Mouse (Mus musculus) embryonic facial prominence, embryonic 10.5 days (tissue): Measurements from ENCODE around the gene Skil. TPM values are rescaled to one million over a fixed set of nuclear protein-coding genes. Genes with fewer than 3 reads are reported as not detected.

Experiments used
- DNase-seq: peaks from one replicate; pipeline ENCODE4 v3.0.0-alpha.2; 2017; ENCODE audit warnings: low spot score
- H3K27ac ChIP-seq: fragments of 300-500 bp; sonication (generic); replicated peaks from 2 replicates; pipeline ENCODE4 v1.5.1; 2016; ENCODE audit warnings: mild to moderate bottlenecking
- H3K27me3 ChIP-seq: fragments of 300-500 bp; sonication (generic); replicated peaks from 2 replicates; pipeline ENCODE4 v1.6.1; 2016; ENCODE audit warnings: low read depth, mild to moderate bottlenecking; ENCODE audit not compliant: poor library complexity, severe bottlenecking
- H3K36me3 ChIP-seq: fragments of 300-500 bp; sonication (generic); replicated peaks from 2 replicates; pipeline ENCODE4 v1.6.1; 2016; ENCODE audit warnings: mild to moderate bottlenecking, moderate library complexity
- H3K4me1 ChIP-seq: fragments of 300-500 bp; sonication (generic); 2 replicates; pipeline ENCODE4 v1.6.1; 2016
- H3K4me3 ChIP-seq: fragments of 300-500 bp; sonication (generic); 2 replicates; pipeline ENCODE4 v1.5.1; 2016; ENCODE audit warnings: mild to moderate bottlenecking, moderate library complexity
- H3K9me3 ChIP-seq: fragments of 300-500 bp; sonication (generic); 2 replicates; pipeline ENCODE4 v1.6.1; 2016; ENCODE audit warnings: mild to moderate bottlenecking
- WGBS: fragments of 180-500 bp; shearing (Covaris S2); methylation state at CpG from one replicate; pipeline ENCODE4 v1.1.7; 2016; 5-methylcytosine and 5-hydroxymethylcytosine counted together
- polyA plus RNA-seq: library from polyadenylated mRNA; unstranded; fragments of >200 nt; fragmentation: Nextera tagmentation; extraction: Ambion mirVana; gene quantifications from 2 replicates; pipeline ENCODE4 v1.2.1, GENCODE M21; 2016

Gene Skil
- 32.5 and 33.6 TPM in 2 replicates for polyA plus RNA-seq

- Histone ChIP-seq H3K4me3 (peak within 1 kb of the TSS; percentile 98), H3K27ac (peak within 1 kb of the TSS; percentile 99), H3K27me3 (no peaks in the 10 kb centered on the region), H3K4me1 (peaks cover 41% of the 10 kb centered on the region), H3K9me3 (no peaks in the 10 kb centered on the region), H3K36me3 (peaks cover 17% of the 10 kb centered on the region)
- WGBS, result under 1% methylated on average over 97 of the region's 109 CpGs
- DNase-seq, result peak; percentile 97
These were observed at the start of gene Skil for GRCm38 (mm10) chr3:31094531-31095178. Gene Skil (plus strand): TSS chr3:31095058.

- WGBS, result 80% methylated on average over 3 of the region's 3 CpGs
- no peak overlapping the region for H3K27ac ChIP-seq
- H3K4me1 ChIP-seq, result no peaks in the 10 kb centered on the region
- no peak for DNase-seq
- no peak overlapping the region for H3K4me3 ChIP-seq
- H3K9me3 ChIP-seq, result no peaks in the 10 kb centered on the region
- peaks cover 71% of the 10 kb centered on the region for H3K36me3 ChIP-seq
- no peaks in the 10 kb centered on the region for H3K27me3 ChIP-seq
These were observed 47.6 kb upstream of the Skil start for GRCm38 (mm10) chr3:31047263-31047662.

- DNase-seq, result no peak
- Histone ChIP-seq H3K9me3 (no peaks in the 10 kb centered on the region), H3K27ac (no peak overlapping the region), H3K27me3 (no peaks in the 10 kb centered on the region), H3K4me1 (no peaks in the 10 kb centered on the region), H3K4me3 (no peak overlapping the region), H3K36me3 (peaks cover 62% of the 10 kb centered on the region)
- WGBS, result 90% methylated on average over 5 of the region's 5 CpGs
These were observed 45.8 kb upstream of the Skil start for GRCm38 (mm10) chr3:31049087-31049486.

- H3K9me3 ChIP-seq, result no peaks in the 10 kb centered on the region
- H3K27me3 ChIP-seq, result no peaks in the 10 kb centered on the region
- no peaks in the 10 kb centered on the region for H3K4me1 ChIP-seq
- H3K36me3 ChIP-seq, result peaks cover 59% of the 10 kb centered on the region
- H3K27ac ChIP-seq, result no peak overlapping the region
- DNase-seq, result peak; percentile 21
- H3K4me3 ChIP-seq, result no peak overlapping the region
- 77% methylated on average over 7 of the region's 7 CpGs for WGBS
These were observed 44.5 kb upstream of the Skil start for GRCm38 (mm10) chr3:31050375-31050774.

GRCm38 (mm10) chr3:31051730-31052129, 43.1 kb upstream of the Skil start:
- no peak for DNase-seq
- H3K36me3 ChIP-seq, result peaks cover 56% of the 10 kb centered on the region
- no peaks in the 10 kb centered on the region for H3K27me3 ChIP-seq
- H3K27ac ChIP-seq, result no peak overlapping the region
- no peaks in the 10 kb centered on the region for H3K9me3 ChIP-seq
- WGBS, result 83% methylated on average over 9 of the region's 9 CpGs
- peaks cover 4% of the 10 kb centered on the region; the same call in 1 of the 2 replicates for H3K4me1 ChIP-seq
- H3K4me3 ChIP-seq, result no peak overlapping the region

GRCm38 (mm10) chr3:31053191-31053590, 41.7 kb upstream of the Skil start:
- WGBS, result 96% methylated on average over 9 of the region's 9 CpGs
- Histone ChIP-seq H3K9me3 (no peaks in the 10 kb centered on the region), H3K36me3 (peaks cover 43% of the 10 kb centered on the region), H3K4me3 (no peak overlapping the region), H3K27me3 (no peaks in the 10 kb centered on the region), H3K27ac (no peak overlapping the region), H3K4me1 (peaks cover 6% of the 10 kb centered on the region; the same call in 1 of the 2 replicates)
- DNase-seq, result no peak

GRCm38 (mm10) chr3:31054888-31055287, 40.0 kb upstream of the Skil start:
- 94% methylated on average over 8 of the region's 8 CpGs for WGBS
- DNase-seq, result no peak
- Histone ChIP-seq H3K4me1 (peaks cover 6% of the 10 kb centered on the region; the same call in 1 of the 2 replicates), H3K27ac (no peak overlapping the region), H3K9me3 (no peaks in the 10 kb centered on the region), H3K4me3 (no peak overlapping the region), H3K36me3 (peaks cover 27% of the 10 kb centered on the region), H3K27me3 (no peaks in the 10 kb centered on the region)

- Histone ChIP-seq H3K36me3 (peaks cover 15% of the 10 kb centered on the region), H3K27ac (peak overlapping the region; percentile 83), H3K4me1 (peaks cover 14% of the 10 kb centered on the region), H3K27me3 (no peaks in the 10 kb centered on the region), H3K4me3 (peak overlapping the region; percentile 59), H3K9me3 (no peaks in the 10 kb centered on the region)
- DNase-seq, result peak; percentile 73
- 28% methylated on average over 17 of the region's 17 CpGs for WGBS
These were observed 38.7 kb upstream of the Skil start for GRCm38 (mm10) chr3:31056047-31056650.

GRCm38 (mm10) chr3:31056651-31057627, 37.9 kb upstream of the Skil start:
- H3K4me3 ChIP-seq, result peak overlapping the region; percentile 59
- peaks cover 20% of the 10 kb centered on the region for H3K4me1 ChIP-seq
- peak; percentile 82 for DNase-seq
- 4% methylated on average over 30 of the region's 30 CpGs for WGBS
- peak overlapping the region; percentile 83 for H3K27ac ChIP-seq
- no peaks in the 10 kb centered on the region for H3K9me3 ChIP-seq
- H3K27me3 ChIP-seq, result no peaks in the 10 kb centered on the region
- H3K36me3 ChIP-seq, result peaks cover 8% of the 10 kb centered on the region; the same call in 1 of the 2 replicates

- 82% methylated on average over 8 of the region's 8 CpGs for WGBS
- no peak overlapping the region for H3K4me3 ChIP-seq
- no peak for DNase-seq
- H3K36me3 ChIP-seq, result no peaks in the 10 kb centered on the region
- no peaks in the 10 kb centered on the region for H3K27me3 ChIP-seq
- H3K27ac ChIP-seq, result peak overlapping the region; percentile 66; the same call in 1 of the 2 replicates
- H3K9me3 ChIP-seq, result no peaks in the 10 kb centered on the region
- peaks cover 20% of the 10 kb centered on the region for H3K4me1 ChIP-seq
These were observed 34.1 kb upstream of the Skil start for GRCm38 (mm10) chr3:31060745-31061102.

- peak; percentile 50 for DNase-seq
- Histone ChIP-seq H3K9me3 (no peaks in the 10 kb centered on the region), H3K27ac (peak overlapping the region; percentile 66), H3K36me3 (no peaks in the 10 kb centered on the region), H3K4me1 (peaks cover 18% of the 10 kb centered on the region), H3K27me3 (no peaks in the 10 kb centered on the region), H3K4me3 (no peak overlapping the region)
- 60% methylated on average over 20 of the region's 20 CpGs for WGBS
These were observed 33.6 kb upstream of the Skil start for GRCm38 (mm10) chr3:31061103-31061785.

- Histone ChIP-seq H3K27me3 (no peaks in the 10 kb centered on the region), H3K36me3 (no peaks in the 10 kb centered on the region), H3K27ac (no peak overlapping the region), H3K4me1 (peaks cover 16% of the 10 kb centered on the region), H3K9me3 (no peaks in the 10 kb centered on the region), H3K4me3 (no peak overlapping the region)
- WGBS, result 80% methylated on average over 4 of the region's 4 CpGs
- peak; percentile 15 for DNase-seq
These were observed 33.1 kb upstream of the Skil start for GRCm38 (mm10) chr3:31061786-31062120.
